Comparison of ENCODE assay signal across 8 mouse cellular contexts in genomic region chr7:19295503-19296185, GRCm38 (mm10). TPM values are rescaled to one million over a fixed set of nuclear protein-coding genes. Genes with fewer than 3 reads are reported as not detected.
DNase-seq lines count a peak whose midpoint lies in the region; ATAC-seq and TF ChIP-seq lines count a peak whose summit lies in the region.

No protein-coding gene starts in this region.

- H3ac ChIP-seq in C2C12 (ENCODE audit: control insufficient read depth, insufficient read length, low read depth), result no peak overlapping the region

- H3K4me3 ChIP-seq in C2C12 (ENCODE audit: insufficient read depth, poor library complexity, severe bottlenecking), result no peak overlapping the region
- H3K4me3 ChIP-seq in erythroblast, embryonic 14.5 days (replicated peaks), result peak overlapping the region; percentile 61
- H3K4me3 ChIP-seq in heart, embryonic 12.5 days, result peak overlapping the region; percentile 41
- H3K4me3 ChIP-seq in kidney, embryonic 16.5 days (ENCODE audit: low read length), result peak overlapping the region; percentile 48

- H3K79me3 ChIP-seq in C2C12 (ENCODE audit: low read depth), result no peaks in the 10 kb centered on the region

- peaks cover 41% of the 10 kb centered on the region for H3K4me1 ChIP-seq in erythroblast, embryonic 14.5 days (ENCODE audit: control insufficient read depth)
- H3K4me1 ChIP-seq in heart, embryonic 12.5 days (replicated peaks), result peaks cover 16% of the 10 kb centered on the region
- peaks cover 5% of the 10 kb centered on the region for H3K4me1 ChIP-seq in kidney, embryonic 16.5 days (ENCODE audit: insufficient read depth, low read length)

- TF ChIP-seq POLR2A in brain, embryonic 14.5 days (IDR thresholded peaks at IDR 0.05; ENCODE audit: borderline replicate concordance, extremely low read depth, insufficient read depth, insufficient read length, poor library complexity, severe bottlenecking), result no peak

- no peaks in the 10 kb centered on the region for H3K27me3 ChIP-seq in C2C12 (ENCODE audit: control insufficient read depth, insufficient read depth, insufficient read length)
- H3K27me3 ChIP-seq in erythroblast, embryonic 14.5 days (ENCODE audit: control insufficient read depth), result peaks cover 5% of the 10 kb centered on the region; the same call in 1 of the 2 replicates
- H3K27me3 ChIP-seq in heart, embryonic 12.5 days (replicated peaks), result no peaks in the 10 kb centered on the region
- no peaks in the 10 kb centered on the region for H3K27me3 ChIP-seq in kidney, embryonic 16.5 days (ENCODE audit: insufficient read depth, low read length)

- H3K9me3 ChIP-seq in erythroblast, embryonic 14.5 days (ENCODE audit: control insufficient read depth, low read length), result peaks cover 2% of the 10 kb centered on the region; the same call in 1 of the 2 replicates
- H3K9me3 ChIP-seq in heart, embryonic 12.5 days (replicated peaks), result no peaks in the 10 kb centered on the region
- H3K9me3 ChIP-seq in kidney, embryonic 16.5 days (ENCODE audit: low read length), result no peaks in the 10 kb centered on the region

- 21% methylated on average over 22 of the region's 22 CpGs for WGBS in heart, embryonic 12.5 days
- 12% methylated on average over 21 of the region's 22 CpGs for WGBS in kidney, embryonic 16.5 days

- peak; percentile 69 for TF ChIP-seq CTCF in C2C12 (IDR thresholded peaks at IDR 0.05; ENCODE audit: control insufficient read depth, insufficient read depth, insufficient read length)
- TF ChIP-seq CTCF in brain, embryonic 14.5 days (IDR thresholded peaks at IDR 0.05; ENCODE audit: borderline replicate concordance, extremely low read depth, insufficient read depth, insufficient read length), result peak; percentile 97

- peak overlapping the region; percentile 68 for H3K9ac ChIP-seq in heart, embryonic 12.5 days
- H3K9ac ChIP-seq in kidney, embryonic 16.5 days (replicated peaks; ENCODE audit: low read length), result peak overlapping the region; percentile 69

- DNase-seq in brain, embryonic 14.5 days (ENCODE audit: low read depth), result peak; percentile 95
- peak; percentile 93 for DNase-seq in liver
- peak; percentile 92 to 98 for DNase-seq in spleen, postnatal 4 days (ENCODE audit: low spot score in 2 of 2)

- peak; percentile 53 for ATAC-seq in heart, embryonic 12.5 days (ENCODE audit: insufficient number of reproducible peaks, low FRiP score)
- ATAC-seq in kidney, embryonic 16.5 days (ENCODE audit: low FRiP score, low TSS enrichment), result peak; percentile 83
- peak; percentile 77 for ATAC-seq in monocyte, adult 5-6 weeks (replicated peaks; ENCODE audit: insufficient number of reproducible peaks, low FRiP score, low TSS enrichment, poor library complexity, severe bottlenecking)

- H3K27ac ChIP-seq in heart, embryonic 12.5 days (ENCODE audit: poor library complexity, severe bottlenecking), result no peak overlapping the region
- no peak overlapping the region for H3K27ac ChIP-seq in kidney, embryonic 16.5 days (ENCODE audit: low read length)

- H3K79me2 ChIP-seq in C2C12 (ENCODE audit: control insufficient read depth, insufficient read depth), result no peaks in the 10 kb centered on the region

- peak overlapping the region; percentile 71 for H3K4me2 ChIP-seq in heart, embryonic 12.5 days
- H3K4me2 ChIP-seq in kidney, embryonic 16.5 days (replicated peaks; ENCODE audit: low read depth, low read length), result peak overlapping the region; percentile 67

- H3K36me3 ChIP-seq in C2C12 (ENCODE audit: control insufficient read depth, insufficient read depth), result no peaks in the 10 kb centered on the region
- H3K36me3 ChIP-seq in erythroblast, embryonic 14.5 days (ENCODE audit: control insufficient read depth), result no peaks in the 10 kb centered on the region
- no peaks in the 10 kb centered on the region for H3K36me3 ChIP-seq in heart, embryonic 12.5 days
- no peaks in the 10 kb centered on the region for H3K36me3 ChIP-seq in kidney, embryonic 16.5 days (ENCODE audit: insufficient read depth, low read length)

TF ChIP-seq in C2C12, 6 proteins besides CTCF, POLR2A, EP300 and RAD21:
- TF ChIP-seq MAX (IDR thresholded peaks at IDR 0.05) (no peak), FOSL1 (IDR thresholded peaks at IDR 0.05; ENCODE audit: insufficient read depth, low read length, poor library complexity, severe bottlenecking) (no peak), MYOD1 (IDR thresholded peaks at IDR 0.05; ENCODE audit: control insufficient read depth, insufficient read length, low read depth) (no peak), CEBPB (IDR thresholded peaks at IDR 0.05; ENCODE audit: low read depth) (no peak), USF1 (IDR thresholded peaks at IDR 0.05; ENCODE audit: low read depth) (no peak)

RNA-seq across cellular contexts. Expression of gene Rtn2, which starts 13.2 kb away (rescaled TPM):
- polyA plus RNA-seq in C2C12 (2012; fragmentation: generic; extraction: Trizol), result 107 TPM
- polyA plus RNA-seq in brain, embryonic 14.5 days (2012; rRNA removed), result 159 and 189 TPM in 2 replicates
- polyA plus RNA-seq in erythroblast, embryonic 14.5 days (2012), result 0.29 and 0.44 TPM in 2 replicates
- polyA plus RNA-seq in heart, embryonic 12.5 days (2016; fragmentation: Nextera tagmentation; extraction: Ambion mirVana), result 23.6 and 26.7 TPM in 2 replicates
- 8.0 and 9.4 TPM in 2 replicates for polyA plus RNA-seq in kidney, embryonic 16.5 days (2015; fragmentation: Nextera tagmentation; extraction: Ambion mirVana)
- total RNA-seq in monocyte, adult 5-6 weeks (2017), result not detected in 3 replicates

RNA-seq across cellular contexts. Expression of gene Fosb, which starts 14.2 kb away (rescaled TPM):
- 1.4 TPM for polyA plus RNA-seq in C2C12 (2012; fragmentation: generic; extraction: Trizol)
- polyA plus RNA-seq in brain, embryonic 14.5 days (2012; rRNA removed), result 0.19 and 0.23 TPM in 2 replicates
- 7.8 and 8.8 TPM in 2 replicates for polyA plus RNA-seq in erythroblast, embryonic 14.5 days (2012)
- polyA plus RNA-seq in heart, embryonic 12.5 days (2016; fragmentation: Nextera tagmentation; extraction: Ambion mirVana), result 0.37 and 0.55 TPM in 2 replicates
- polyA plus RNA-seq in kidney, embryonic 16.5 days (2015; fragmentation: Nextera tagmentation; extraction: Ambion mirVana), result 0.17 and 0.22 TPM in 2 replicates
- total RNA-seq in monocyte, adult 5-6 weeks (2017), result 30.9 to 43.8 TPM (median 36.9 TPM) in 3 replicates

RNA-seq across cellular contexts. Expression of gene Ppm1n, which starts 15.8 kb away (rescaled TPM):
- polyA plus RNA-seq in C2C12 (2012; fragmentation: generic; extraction: Trizol), result 0.05 TPM
- 1.1 and 1.3 TPM in 2 replicates for polyA plus RNA-seq in brain, embryonic 14.5 days (2012; rRNA removed)
- polyA plus RNA-seq in erythroblast, embryonic 14.5 days (2012), result not detected in 2 replicates
- polyA plus RNA-seq in heart, embryonic 12.5 days (2016; fragmentation: Nextera tagmentation; extraction: Ambion mirVana), result not detected in 2 replicates
- polyA plus RNA-seq in kidney, embryonic 16.5 days (2015; fragmentation: Nextera tagmentation; extraction: Ambion mirVana), result 0.22 TPM in 1 of 2 replicates, not detected in the other
- total RNA-seq in monocyte, adult 5-6 weeks (2017), result 1.9 TPM in 1 of 3 replicates, not detected in the others

RNA-seq across cellular contexts. Expression of gene Vasp, which starts 24.0 kb away (rescaled TPM):
- 145 TPM for polyA plus RNA-seq in C2C12 (2012; fragmentation: generic; extraction: Trizol)
- polyA plus RNA-seq in brain, embryonic 14.5 days (2012; rRNA removed), result 66.4 and 89.0 TPM in 2 replicates
- polyA plus RNA-seq in erythroblast, embryonic 14.5 days (2012), result 17.7 TPM in 2 replicates
- polyA plus RNA-seq in heart, embryonic 12.5 days (2016; fragmentation: Nextera tagmentation; extraction: Ambion mirVana), result 93.7 and 99.0 TPM in 2 replicates
- 81.0 and 86.9 TPM in 2 replicates for polyA plus RNA-seq in kidney, embryonic 16.5 days (2015; fragmentation: Nextera tagmentation; extraction: Ambion mirVana)
- total RNA-seq in monocyte, adult 5-6 weeks (2017), result 230 to 263 TPM (median 254 TPM) in 3 replicates

RNA-seq across cellular contexts. Expression of gene Ercc1, which starts 48.9 kb away (rescaled TPM):
- polyA plus RNA-seq in C2C12 (2012; fragmentation: generic; extraction: Trizol), result 151 TPM
- polyA plus RNA-seq in brain, embryonic 14.5 days (2012; rRNA removed), result 65.1 and 81.9 TPM in 2 replicates
- 3.4 and 3.6 TPM in 2 replicates for polyA plus RNA-seq in erythroblast, embryonic 14.5 days (2012)
- polyA plus RNA-seq in heart, embryonic 12.5 days (2016; fragmentation: Nextera tagmentation; extraction: Ambion mirVana), result 59.2 and 66.0 TPM in 2 replicates
- polyA plus RNA-seq in kidney, embryonic 16.5 days (2015; fragmentation: Nextera tagmentation; extraction: Ambion mirVana), result 81.8 and 86.1 TPM in 2 replicates
- total RNA-seq in monocyte, adult 5-6 weeks (2017), result 15.0 to 19.8 TPM (median 18.0 TPM) in 3 replicates
